Mouse (Mus musculus): ENCODE results near the gene Mllt6.

- no peak for TF ChIP-seq RAD21 (IDR thresholded peaks at IDR 0.05; ENCODE audit: low read depth, low read length)
- TF ChIP-seq TCF12 (IDR thresholded peaks at IDR 0.05; ENCODE audit: low read depth, low read length) = no peak
- TF ChIP-seq MXI1 (IDR thresholded peaks at IDR 0.05; ENCODE audit: low read depth, low read length) = no peak
- TF ChIP-seq TBP (IDR thresholded peaks at IDR 0.05; ENCODE audit: low read depth, low read length) = no peak
- TF ChIP-seq MAX (IDR thresholded peaks at IDR 0.05; ENCODE audit: low read length) = no peak
- no peak for TF ChIP-seq UBTF (IDR thresholded peaks at IDR 0.05; ENCODE audit: borderline replicate concordance, insufficient read depth, low read depth, low read length)
Measured at GRCm38 (mm10) chr11:97718281-97718860, 55.2 kb downstream of the Mllt6 start.

Data from MEL (cell line).